Mouse (Mus musculus) small intestine, adult 2 months (tissue): ENCODE results near the gene Hoxd11.

Experiments
- CTCF ChIP-seq: fragments of 200-500 bp; IDR thresholded peaks from 2 replicates; pipeline ENCODE4 v1.5.1; 2012; ENCODE audit warnings: low read depth, mild to moderate bottlenecking, control low read depth, inconsistent platforms, low read length, moderate library complexity, mixed read lengths; ENCODE audit not compliant: insufficient replicate concordance, insufficient read length; ENCODE audit errors: extremely low read depth
- POLR2A ChIP-seq: fragments of 200-500 bp; IDR thresholded peaks from 2 replicates; pipeline ENCODE4 v1.6.1; 2012; ENCODE audit warnings: low read depth, mild to moderate bottlenecking, control low read depth, inconsistent platforms, low read length, moderate library complexity

GRCm38 (mm10) chr2:74675666-74676282, 3.6 kb upstream of the Hoxd11 start:
- TF ChIP-seq CTCF (no peak), POLR2A (no peak)
